Mouse (Mus musculus): Measurements from ENCODE around the gene Rnf20.

Gene Rnf20

DNA sequence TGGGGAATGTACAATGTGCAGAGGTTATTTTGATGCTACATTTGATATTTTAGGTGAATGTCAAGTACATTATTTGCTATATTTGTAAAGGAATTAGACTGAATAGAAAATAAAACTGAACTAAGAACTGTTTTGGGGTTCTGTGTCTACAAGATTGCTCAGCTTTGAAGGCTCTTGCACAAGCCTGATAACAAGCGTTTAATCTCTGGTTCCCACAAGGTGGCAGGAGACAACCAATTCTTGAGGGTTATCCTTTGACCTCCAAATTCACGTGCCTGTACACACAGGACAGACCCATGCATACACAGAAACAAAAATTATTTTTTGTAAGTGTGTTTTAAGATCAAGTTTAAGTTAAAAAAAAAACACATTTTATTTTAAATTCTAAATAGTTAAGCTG is 8.1 kb downstream of the Rnf20 start:
- no peak for DNase-seq (ENCODE audit: extremely low spot score, low read depth, low spot score)

DNA sequence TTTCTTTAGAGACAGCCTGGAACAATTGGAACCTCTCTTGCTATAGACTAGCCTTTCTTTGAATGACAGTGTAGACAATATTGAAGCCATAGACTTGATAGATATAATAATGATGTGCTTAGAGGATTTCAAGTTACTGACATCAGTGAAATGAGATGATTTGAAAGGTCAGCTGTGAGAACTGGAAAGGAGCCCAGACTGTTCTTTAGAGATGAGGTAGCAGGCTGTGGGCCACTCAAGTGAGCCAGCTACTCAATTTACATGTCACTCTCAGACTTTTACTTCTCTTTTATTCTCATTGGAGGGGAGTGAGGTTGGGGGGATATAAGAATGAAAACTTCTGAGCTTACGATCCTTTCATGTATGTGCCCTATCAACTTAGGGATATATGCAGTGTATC is 27.6 kb downstream of the Rnf20 start:
- no peak for DNase-seq (ENCODE audit: extremely low spot score, low read depth, low spot score)

DNA sequence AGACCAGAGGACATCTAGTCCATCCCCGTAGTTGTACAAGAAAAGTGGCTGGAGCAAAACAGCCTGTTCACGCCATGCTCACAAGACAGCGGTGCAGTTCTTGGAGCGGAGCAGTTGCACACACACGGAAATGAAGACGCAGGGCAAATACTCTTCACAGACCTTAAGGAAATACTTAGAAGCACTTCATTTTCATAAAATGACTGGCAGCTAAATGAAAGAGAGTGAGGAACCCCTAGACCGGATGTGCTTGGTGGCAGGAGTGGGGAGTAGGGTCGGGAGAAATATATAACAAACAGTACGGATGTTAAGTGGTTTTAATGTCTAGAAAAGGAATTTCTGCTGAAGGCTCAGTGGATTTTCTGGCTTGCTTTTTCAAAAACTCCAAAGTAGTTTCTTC is 29.9 kb downstream of the Rnf20 start:
- DNase-seq (ENCODE audit: extremely low spot score, low read depth, low spot score): no peak

DNA sequence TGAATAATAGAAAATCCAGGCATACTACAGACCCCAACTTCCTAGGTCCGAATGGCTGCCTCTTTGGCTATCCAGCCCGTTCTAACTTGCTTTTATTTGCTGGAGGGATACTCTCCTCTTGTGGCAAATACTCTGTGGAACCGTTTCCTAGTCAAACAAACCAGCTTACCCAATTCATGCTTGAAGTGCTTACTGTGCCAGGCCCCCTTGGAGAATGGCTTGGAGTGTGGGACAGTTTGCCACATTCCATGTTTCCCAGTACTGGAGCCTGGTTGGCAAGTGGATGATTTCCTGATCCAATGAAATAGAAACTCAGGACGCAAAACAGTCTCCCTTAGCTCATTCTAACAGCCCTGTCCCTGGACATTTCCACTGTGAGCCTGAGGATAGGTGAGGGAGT is 30.4 kb downstream of the Rnf20 start:
- no peak for DNase-seq (ENCODE audit: extremely low spot score, low read depth, low spot score)

DNA sequence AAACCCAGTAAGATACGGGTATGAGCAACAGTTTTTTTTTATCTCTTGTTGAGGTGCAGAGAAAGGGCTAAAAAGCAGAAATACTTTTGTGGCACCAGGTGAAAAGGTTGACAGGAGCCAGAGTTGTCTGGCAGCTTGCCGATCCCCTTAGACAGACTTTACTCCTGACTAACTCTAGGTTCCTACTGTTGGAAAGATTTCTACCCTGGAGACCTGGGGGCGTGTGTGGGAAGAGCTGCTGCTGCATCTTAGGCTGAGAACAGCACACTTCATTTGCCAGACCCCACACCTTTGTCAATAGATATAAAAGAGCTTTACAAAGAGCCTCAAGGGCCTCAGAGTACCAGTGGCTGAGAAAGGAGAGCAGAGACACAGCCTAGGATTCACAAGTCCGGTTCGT is 33.0 kb downstream of the Rnf20 start:
- DNase-seq (ENCODE audit: extremely low spot score, low read depth, low spot score): no peak

DNA sequence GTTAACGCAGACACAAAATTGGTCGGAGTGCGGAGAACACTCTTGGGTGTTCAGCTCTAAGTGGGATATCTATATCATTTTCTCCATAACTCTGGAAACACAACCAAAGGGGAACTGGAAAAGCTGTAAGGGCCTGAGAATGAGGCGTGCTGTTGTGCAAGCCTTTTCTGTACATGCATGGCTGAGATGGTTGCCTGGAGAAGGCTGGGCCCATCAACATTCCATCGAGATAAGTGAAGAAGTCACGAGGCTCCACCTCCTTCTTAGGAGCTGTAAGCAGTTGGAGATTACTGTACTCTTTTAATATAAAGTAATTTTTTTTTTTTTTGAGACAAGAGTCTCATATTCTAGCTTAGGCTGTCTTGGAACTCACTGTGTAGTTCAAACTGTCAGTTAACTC is 44.3 kb downstream of the Rnf20 start:
- no peak for DNase-seq (ENCODE audit: extremely low spot score, low read depth, low spot score)

DNA sequence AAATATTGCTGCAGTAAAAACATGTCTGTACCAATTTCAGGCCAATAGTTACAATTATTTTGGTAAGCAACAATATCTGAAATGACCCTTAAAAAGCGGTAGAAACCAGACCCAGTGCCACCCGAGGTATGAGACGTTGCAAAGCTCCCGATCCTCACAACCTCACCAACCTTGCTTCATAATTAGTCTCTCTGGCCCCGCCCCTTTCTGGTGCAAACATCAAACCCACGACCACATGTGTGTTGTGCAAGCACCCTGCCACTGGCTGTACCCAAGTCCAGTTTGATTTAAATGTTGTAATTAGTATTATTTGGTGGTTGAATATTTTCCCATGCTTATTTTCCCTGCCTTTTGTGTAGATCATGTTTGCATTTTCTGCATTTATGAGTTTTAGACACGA is 45.0 kb downstream of the Rnf20 start:
- no peak for DNase-seq (ENCODE audit: extremely low spot score, low read depth, low spot score)

DNA sequence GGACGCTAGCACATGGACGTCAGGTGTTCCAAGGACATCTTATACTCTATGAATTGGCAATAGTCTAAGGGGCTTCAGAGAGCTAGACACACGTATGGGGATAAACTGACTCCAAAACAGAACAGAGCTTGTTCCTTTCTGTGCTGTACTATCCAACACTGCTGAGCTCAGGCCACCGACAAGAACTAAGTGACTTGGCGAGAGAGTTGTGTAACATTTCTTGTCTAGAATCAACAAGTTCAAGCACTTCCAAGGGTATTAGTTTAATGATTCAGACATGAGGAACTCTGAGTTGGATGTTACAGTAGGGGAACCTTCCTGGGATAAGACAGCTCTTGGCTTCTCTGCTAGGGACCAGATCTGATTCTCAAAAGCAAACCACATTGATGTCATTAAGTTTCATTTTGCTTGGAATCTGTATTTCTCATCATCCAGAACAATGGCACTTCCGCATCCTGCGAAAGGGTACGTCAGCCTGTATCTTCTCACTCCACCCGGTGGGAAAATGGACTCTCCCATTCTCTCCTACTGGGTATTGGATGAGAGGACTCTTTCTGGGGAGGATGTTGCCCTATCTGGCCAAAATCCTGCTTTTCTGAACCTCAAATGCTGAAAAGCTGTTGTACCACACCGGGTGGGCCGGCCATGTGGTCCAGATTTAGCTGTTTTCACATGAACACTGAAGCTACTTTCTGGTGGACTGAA is 48.5 kb downstream of the Rnf20 start:
- DNase-seq (ENCODE audit: extremely low spot score, low read depth, low spot score): no peak

DNA sequence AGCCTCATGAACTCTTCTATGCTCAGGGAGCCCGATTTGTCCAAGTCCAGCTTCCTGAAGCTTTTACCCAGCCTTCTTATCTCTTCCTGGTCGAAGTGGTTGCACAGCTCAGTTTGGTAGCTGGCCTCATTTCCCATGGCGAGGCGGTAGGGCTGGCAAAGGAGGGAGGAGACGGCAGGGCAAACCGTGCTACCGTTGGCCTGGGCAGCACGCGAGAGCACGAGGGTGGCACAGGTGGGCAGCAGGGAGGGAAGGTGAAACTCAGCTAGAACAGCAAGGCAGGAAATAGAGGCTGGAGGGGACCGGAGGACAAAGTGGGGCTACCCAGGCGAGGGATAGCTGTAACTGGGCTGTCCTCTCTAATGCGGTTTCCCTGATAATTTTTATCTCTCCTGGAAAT is 50.0 kb downstream of the Rnf20 start, which contains the start of gene Ppp3r2:
TSS of gene Ppp3r2 (minus strand) at position 213 of the 400 bp plus-strand sequence.
- no peak for DNase-seq (ENCODE audit: extremely low spot score, low read depth, low spot score)

DNA sequence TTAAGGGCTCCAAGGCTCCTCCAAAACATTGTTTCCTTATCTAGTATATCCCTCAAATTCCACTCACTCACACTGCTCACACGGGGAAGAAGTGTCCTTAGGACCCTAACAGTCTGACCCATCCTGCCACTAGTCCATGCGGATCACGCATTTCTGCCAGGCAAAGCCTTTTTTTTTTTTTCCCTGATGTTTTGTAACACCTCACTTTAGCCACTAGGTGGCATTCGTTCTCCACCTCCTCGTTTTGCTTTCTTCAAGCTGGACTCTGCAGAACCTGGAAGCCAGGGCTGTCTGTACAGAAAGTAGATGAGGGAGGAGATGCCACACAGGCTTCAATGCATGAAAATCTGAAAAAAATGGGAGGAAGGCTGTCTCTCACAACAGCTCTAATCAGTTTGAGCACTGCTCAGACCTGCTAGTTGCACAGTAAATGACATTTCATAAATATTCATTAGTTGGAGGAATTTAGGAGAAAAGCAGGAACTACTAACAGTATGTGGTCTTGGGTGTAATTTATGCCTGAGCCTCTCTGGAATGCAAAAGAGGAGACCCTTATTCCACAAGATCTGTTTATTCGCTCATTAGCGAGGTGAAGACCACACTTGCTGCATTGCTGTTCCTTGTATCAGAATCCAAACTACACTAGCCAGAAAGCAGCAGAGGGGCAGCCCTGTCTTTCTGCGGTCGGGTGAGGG is 56.9 kb downstream of the Rnf20 start:
- DNase-seq (ENCODE audit: extremely low spot score, low read depth, low spot score): peak; percentile 58

DNA sequence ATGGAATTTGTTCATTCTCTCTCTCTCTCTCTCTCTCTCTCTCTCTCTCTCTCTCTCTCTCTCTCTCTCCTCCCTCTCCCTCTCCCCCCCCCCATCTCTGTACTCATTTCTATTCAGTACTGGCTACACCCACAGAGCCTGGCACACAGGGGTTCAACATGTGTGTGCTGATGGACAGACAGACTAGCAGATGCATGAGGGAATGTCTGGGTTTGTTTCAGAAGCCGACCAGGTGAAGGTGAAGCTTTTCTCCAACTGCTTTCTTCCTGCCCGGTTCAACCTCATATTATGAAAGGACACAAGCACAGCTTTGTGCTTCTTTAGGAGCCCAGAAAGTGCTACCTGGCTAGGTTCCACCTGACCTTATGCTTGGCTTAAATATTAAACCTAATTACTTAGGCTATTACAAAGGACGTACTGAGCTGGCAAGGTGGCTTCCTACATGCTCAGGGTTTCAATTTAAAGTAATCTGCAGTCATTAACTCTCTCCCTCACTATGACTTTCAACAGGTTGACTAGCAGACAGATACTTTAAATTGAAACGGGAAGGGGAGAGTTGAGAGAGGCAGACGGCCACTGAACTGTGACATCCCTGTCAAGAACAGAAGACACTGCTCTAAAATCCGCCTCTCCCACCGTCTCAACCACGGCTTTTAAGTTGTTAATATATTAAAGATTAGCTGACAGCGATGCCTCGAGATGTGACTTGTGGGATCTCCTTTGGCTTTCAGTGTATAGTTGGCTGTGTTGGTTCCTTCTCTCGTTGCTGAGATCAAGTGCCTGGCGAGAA is 59.8 kb downstream of the Rnf20 start:
- no peak for DNase-seq (ENCODE audit: extremely low spot score, low read depth, low spot score)

Data from hindlimb bud, embryonic 11.5 days (tissue).